Mouse (Mus musculus) stomach, embryonic 16.5 days (tissue): ENCODE data around the gene Ccz1. TPM values are rescaled to one million over a fixed set of nuclear protein-coding genes. Genes with fewer than 3 reads are reported as not detected.

Experiments used
- ATAC-seq: fragments of 200-750 bp; cut with Nextera tagmentation; 2 replicates; pipeline ENCODE4 v1.8.0; 2017; ENCODE audit warnings: moderate number of reproducible peaks, moderate TSS enrichment; ENCODE audit not compliant: insufficient read depth, low FRiP score
- H3K27ac ChIP-seq: fragments of 300-500 bp; sonication (generic); 2 replicates; pipeline ENCODE4 v1.5.1; 2014; ENCODE audit warnings: low read length
- H3K27me3 ChIP-seq: fragments of 300-500 bp; sonication (generic); 2 replicates; pipeline ENCODE4 v1.6.1; 2014; ENCODE audit warnings: low read length, control low read depth, mixed read lengths; ENCODE audit not compliant: control insufficient read depth, insufficient read depth
- H3K36me3 ChIP-seq: fragments of 300-500 bp; sonication (generic); 2 replicates; pipeline ENCODE4 v1.6.1; 2014; ENCODE audit warnings: low read length; ENCODE audit not compliant: control insufficient read depth, insufficient read depth
- H3K4me1 ChIP-seq: fragments of 300-500 bp; sonication (generic); 2 replicates; pipeline ENCODE4 v1.6.1; 2014; ENCODE audit warnings: low read length, control low read depth, mixed read lengths; ENCODE audit not compliant: control insufficient read depth, insufficient read depth
- H3K4me2 ChIP-seq: fragments of 300-500 bp; sonication (generic); 2 replicates; pipeline ENCODE4 v1.6.1; 2014; ENCODE audit warnings: low read depth, low read length, mixed read lengths
- H3K4me3 ChIP-seq: fragments of 300-500 bp; sonication (generic); replicated peaks from 2 replicates; pipeline ENCODE4 v1.5.1; 2014; ENCODE audit warnings: mild to moderate bottlenecking, low read length
- H3K9ac ChIP-seq: fragments of 300-500 bp; sonication (generic); 2 replicates; pipeline ENCODE4 v1.6.1; 2014; ENCODE audit warnings: low read length
- H3K9me3 ChIP-seq: fragments of 300-500 bp; sonication (generic); replicated peaks from 2 replicates; pipeline ENCODE4 v1.6.1; 2016; ENCODE audit warnings: low read length, control low read depth; ENCODE audit not compliant: control insufficient read depth
- WGBS: fragments of 180-500 bp; shearing (Covaris S2); extraction: QIAGEN DNeasy Blood & Tissue Kit; methylation state at CpG from one replicate; pipeline ENCODE4 v1.1.7; 2014; 5-methylcytosine and 5-hydroxymethylcytosine counted together
- polyA plus RNA-seq: library from polyadenylated mRNA; unstranded; fragments of >200 nt; fragmentation: Nextera tagmentation; extraction: Ambion mirVana; gene quantifications from 2 replicates; pipeline ENCODE4 v1.2.1, GENCODE M21; 2015

Gene Ccz1
- polyA plus RNA-seq, 1 experiment from 2014 or later: 79.7 TPM

DNA sequence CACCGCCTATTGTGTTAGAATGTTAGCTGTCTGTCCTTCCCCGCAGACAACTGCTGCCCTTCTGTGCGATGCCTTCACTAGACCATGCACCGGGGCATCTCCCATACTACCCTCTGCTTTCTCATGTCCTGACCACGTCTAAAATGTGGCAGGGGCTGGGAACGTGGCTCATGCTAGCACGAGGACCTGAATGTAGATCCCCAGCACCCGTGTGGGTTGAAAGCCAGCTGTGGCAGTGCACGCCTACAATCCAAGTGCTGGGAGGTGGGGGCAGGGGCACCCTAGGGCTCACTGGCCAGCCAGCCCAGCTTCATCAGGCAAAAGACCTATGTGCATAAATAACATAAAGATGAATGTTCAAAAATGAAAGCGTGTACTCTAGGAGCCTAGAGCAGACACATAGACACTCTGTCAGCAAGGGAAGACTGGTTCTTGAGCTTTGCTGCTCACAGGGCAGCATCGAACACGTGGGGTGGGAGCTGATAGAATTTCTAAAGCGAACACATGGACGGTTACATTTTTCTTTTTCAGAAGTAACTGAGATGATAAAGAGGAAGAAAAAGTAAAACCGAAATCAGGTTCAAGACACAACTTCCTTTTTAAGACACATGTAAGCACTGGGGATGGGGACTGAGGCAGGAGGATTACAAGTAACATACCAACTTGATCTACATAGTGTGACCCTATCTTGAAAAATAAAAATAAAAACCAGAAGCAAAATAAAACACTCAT is 12.1 kb downstream of the Ccz1 start:
- Histone ChIP-seq H3K27me3 (no peaks in the 10 kb centered on the region), H3K36me3 (peaks cover 31% of the 10 kb centered on the region), H3K4me1 (no peaks in the 10 kb centered on the region), H3K9ac (no peak overlapping the region), H3K4me2 (no peak overlapping the region), H3K4me3 (no peak overlapping the region), H3K9me3 (no peaks in the 10 kb centered on the region), H3K27ac (no peak overlapping the region)
- 87% methylated on average over 15 of the region's 15 CpGs for WGBS
- ATAC-seq: no peak

DNA sequence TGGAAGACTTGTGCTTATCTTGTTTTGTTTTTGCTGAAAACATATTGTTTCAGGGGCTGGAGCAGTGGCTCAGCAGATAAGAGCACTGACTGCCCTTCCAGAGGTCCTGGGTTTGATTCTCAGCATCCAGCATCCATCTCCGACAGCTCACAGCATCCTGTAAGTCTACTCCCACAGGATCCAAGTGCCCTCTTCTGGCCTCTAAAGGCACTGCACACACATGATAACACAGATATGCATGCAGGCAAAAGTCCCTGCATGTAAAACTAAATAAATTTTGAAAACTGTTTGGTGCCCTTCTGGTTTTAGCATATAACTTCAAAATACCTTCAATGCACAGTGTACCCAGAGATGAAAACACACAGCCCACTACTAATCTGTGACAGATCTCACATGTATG is 15.3 kb downstream of the Ccz1 start:
- Histone ChIP-seq H3K36me3 (peaks cover 45% of the 10 kb centered on the region), H3K4me1 (no peaks in the 10 kb centered on the region), H3K4me2 (no peak overlapping the region), H3K9me3 (no peaks in the 10 kb centered on the region), H3K4me3 (no peak overlapping the region), H3K27ac (no peak overlapping the region), H3K27me3 (no peaks in the 10 kb centered on the region), H3K9ac (no peak overlapping the region)
- 89% methylated on average over 1 of the region's 1 CpGs for WGBS
- no peak for ATAC-seq

DNA sequence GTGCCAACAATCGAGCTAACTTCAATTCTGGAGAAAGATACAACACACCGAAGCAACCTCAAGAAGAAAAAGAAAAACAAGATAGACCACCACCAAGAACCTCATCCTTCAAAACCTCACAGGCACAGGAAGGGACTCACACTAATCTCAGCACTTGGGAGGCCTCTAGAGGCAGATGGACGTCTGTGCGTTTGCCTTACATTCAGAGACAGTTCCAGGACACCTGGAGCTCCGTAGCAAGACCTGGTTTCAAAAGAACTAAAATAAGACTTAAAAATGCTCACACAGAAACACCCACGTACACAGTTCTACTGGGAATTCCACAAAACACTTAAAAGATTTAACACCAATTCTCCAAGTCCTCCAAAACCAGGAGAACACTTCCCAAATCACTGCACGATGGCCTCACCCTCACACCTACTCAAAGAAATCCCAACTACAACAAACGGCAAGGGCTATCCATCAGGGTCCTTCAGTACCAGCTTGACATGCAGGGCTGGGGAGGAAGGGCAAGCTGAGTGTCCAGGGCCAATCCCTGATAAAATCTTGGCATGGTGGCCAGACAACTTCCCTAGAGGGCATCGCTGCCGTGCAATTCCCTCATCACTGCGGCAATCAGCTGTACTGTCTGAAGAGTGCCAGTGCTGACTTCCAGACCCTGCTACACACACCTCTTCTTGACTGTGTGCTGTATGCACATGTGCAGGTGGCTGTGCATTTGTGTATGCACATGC is 19.9 kb downstream of the Ccz1 start:
- no peak for ATAC-seq
- WGBS: 64% methylated on average over 11 of the region's 11 CpGs
- Histone ChIP-seq H3K9ac (no peak overlapping the region), H3K36me3 (peaks cover 42% of the 10 kb centered on the region), H3K27ac (no peak overlapping the region), H3K4me1 (no peaks in the 10 kb centered on the region), H3K4me3 (no peak overlapping the region), H3K4me2 (no peak overlapping the region), H3K9me3 (no peaks in the 10 kb centered on the region), H3K27me3 (no peaks in the 10 kb centered on the region)

DNA sequence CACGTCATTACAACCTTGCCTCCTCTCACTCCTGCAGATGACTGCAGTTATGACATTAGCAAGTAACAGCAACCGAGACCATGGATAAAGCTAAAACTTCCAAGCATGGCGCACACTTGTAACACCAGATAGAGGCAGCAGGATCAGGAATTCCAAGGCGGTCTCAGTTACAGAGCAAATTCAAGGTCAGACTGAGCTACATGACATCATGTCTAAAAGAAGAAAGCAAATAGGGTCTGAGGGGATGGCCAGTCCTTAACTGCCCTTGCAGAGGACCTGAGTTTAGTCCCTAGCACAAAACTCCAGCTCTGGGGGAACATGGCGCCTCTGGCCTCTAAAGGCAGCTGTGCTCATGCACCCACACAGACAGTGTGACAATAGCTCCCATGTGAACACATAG is 20.8 kb downstream of the Ccz1 start:
- Histone ChIP-seq H3K4me2 (no peak overlapping the region), H3K4me1 (no peaks in the 10 kb centered on the region), H3K9me3 (no peaks in the 10 kb centered on the region), H3K36me3 (peaks cover 38% of the 10 kb centered on the region), H3K27ac (no peak overlapping the region), H3K27me3 (no peaks in the 10 kb centered on the region), H3K9ac (no peak overlapping the region), H3K4me3 (no peak overlapping the region)
- WGBS: 92% methylated on average over 5 of the region's 5 CpGs
- ATAC-seq: no peak

DNA sequence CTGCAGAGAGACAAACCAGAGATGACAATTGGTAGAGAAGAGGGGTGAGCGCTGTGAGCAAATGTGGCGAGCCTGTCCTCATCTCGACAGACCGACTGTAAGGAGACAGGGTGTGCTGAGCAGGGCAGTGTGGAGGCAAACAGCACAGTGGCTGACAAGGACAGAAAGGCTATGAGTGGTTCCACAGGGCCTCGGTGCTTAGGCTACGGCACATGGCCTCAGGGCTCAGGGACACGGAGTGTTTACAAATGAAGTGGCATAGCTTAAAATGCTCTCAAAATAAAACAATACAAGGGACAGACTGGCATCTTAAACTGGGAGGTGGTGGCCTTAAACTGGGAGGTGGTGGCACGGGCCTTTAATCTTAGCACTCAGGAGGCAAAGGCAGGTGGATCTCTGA is 21.4 kb downstream of the Ccz1 start:
- peak overlapping the region; percentile 70 for H3K27ac ChIP-seq
- no peaks in the 10 kb centered on the region for H3K9me3 ChIP-seq
- H3K36me3 ChIP-seq: peaks cover 35% of the 10 kb centered on the region
- peak; percentile 22; the same call in 1 of the 2 replicates for ATAC-seq
- no peaks in the 10 kb centered on the region for H3K27me3 ChIP-seq
- H3K9ac ChIP-seq: no peak overlapping the region
- H3K4me1 ChIP-seq: no peaks in the 10 kb centered on the region
- no peak overlapping the region for H3K4me3 ChIP-seq
- H3K4me2 ChIP-seq: no peak overlapping the region
- 77% methylated on average over 8 of the region's 8 CpGs for WGBS

DNA sequence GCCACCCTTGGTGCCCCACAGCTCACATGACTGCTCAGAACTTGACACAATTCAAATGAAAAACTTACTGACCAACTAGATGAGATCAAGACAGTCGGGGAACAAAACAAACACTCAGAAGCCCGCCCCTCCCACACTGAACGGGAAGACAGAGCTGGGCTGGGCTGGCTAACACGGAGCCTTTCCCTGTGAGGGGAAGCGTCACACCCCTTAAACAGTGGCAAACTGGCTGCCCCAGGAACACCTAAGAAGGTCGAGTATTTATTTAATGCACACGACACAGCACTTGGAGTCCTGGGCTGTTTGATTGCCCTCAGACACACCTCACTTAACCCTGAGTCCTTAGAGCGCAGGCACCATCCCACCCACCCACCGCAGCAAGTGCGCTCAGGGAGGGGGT is 22.0 kb downstream of the Ccz1 start:
- H3K27ac ChIP-seq: peak overlapping the region; percentile 70

DNA sequence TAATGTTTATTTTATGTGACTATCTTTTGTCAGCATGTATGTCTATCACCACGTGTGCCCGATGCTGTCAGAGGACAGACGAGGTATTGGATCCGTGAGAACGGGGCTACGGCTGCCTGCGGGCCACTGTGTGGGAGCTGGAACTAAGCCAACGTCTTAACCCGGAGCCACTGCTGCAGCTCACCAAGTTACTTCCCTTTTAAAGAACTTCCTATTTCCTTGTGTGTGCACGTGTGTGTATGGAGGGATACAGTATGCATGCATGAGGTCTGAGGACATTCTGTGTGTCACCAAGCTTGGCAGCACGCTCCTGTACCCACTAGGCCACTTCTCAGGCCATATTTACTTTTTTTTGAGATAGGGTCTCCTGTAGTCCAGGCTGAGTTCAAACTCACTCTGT is 24.6 kb downstream of the Ccz1 start:
- no peak overlapping the region for H3K4me2 ChIP-seq
- WGBS: 77% methylated on average over 11 of the region's 11 CpGs
- ATAC-seq: 0 out of 2 replicates have a peak, but pooled peaks have one; percentile 6

More for the DNA sequence above, 22.0 kb downstream of the Ccz1 start:
- Histone ChIP-seq H3K27me3 (no peaks in the 10 kb centered on the region), H3K9me3 (no peaks in the 10 kb centered on the region), H3K36me3 (peaks cover 36% of the 10 kb centered on the region), H3K9ac (no peak overlapping the region), H3K4me1 (no peaks in the 10 kb centered on the region), H3K4me2 (no peak overlapping the region), H3K4me3 (no peak overlapping the region)
- WGBS: 56% methylated on average over 10 of the region's 10 CpGs
- peak; percentile 92 for ATAC-seq

DNA sequence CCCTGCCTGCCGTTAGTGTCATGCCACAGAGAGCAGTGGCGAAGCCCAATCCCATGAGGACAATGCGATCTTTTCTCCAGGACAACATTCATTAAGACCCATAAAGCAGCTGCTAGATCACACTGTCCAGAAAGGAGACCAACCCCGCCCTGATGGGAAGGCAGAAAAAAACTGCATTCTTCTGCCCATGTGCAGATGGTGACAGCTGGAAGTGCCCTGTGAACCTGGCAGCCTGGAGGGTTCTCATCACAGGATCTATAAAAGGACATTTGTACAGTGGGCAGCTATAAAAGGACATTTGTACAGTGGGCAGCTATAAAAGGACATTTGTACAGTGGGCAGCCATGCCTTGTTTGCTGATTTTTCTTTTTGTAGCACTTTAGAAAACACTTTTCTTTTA is 25.6 kb downstream of the Ccz1 start:
- no peak overlapping the region for H3K9ac ChIP-seq
- ATAC-seq: no peak
- H3K27ac ChIP-seq: no peak overlapping the region
- H3K36me3 ChIP-seq: peaks cover 22% of the 10 kb centered on the region
- no peaks in the 10 kb centered on the region for H3K9me3 ChIP-seq
- no peaks in the 10 kb centered on the region for H3K4me1 ChIP-seq
- 89% methylated on average over 4 of the region's 4 CpGs for WGBS
- H3K27me3 ChIP-seq: no peaks in the 10 kb centered on the region
- no peak overlapping the region for H3K4me3 ChIP-seq
- no peak overlapping the region for H3K4me2 ChIP-seq

More for the DNA sequence above, 24.6 kb downstream of the Ccz1 start:
- Histone ChIP-seq H3K9ac (no peak overlapping the region), H3K4me1 (no peaks in the 10 kb centered on the region), H3K27me3 (no peaks in the 10 kb centered on the region), H3K27ac (no peak overlapping the region), H3K4me3 (no peak overlapping the region), H3K36me3 (peaks cover 27% of the 10 kb centered on the region), H3K9me3 (no peaks in the 10 kb centered on the region)

DNA sequence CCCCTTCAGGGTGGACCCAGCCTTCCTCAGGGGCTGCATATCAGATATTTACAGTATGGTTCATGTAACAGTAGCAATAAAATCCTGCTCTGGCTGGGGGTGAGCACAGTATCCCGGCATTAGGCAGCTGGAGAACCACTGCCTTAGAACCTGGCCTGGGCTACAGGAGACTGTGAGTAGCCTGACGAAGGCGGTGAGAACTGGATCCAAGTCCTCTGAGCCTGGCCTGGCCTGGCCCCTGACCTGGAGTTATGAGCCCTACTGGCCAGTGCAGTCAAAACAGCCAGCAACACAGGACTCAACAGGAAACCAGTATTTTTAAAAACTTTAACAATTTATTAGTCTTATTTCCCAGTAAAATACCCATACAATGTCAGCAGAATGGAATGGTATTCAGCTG is 27.1 kb downstream of the Ccz1 start:
- Histone ChIP-seq H3K36me3 (peaks cover 19% of the 10 kb centered on the region), H3K4me3 (no peak overlapping the region), H3K27ac (no peak overlapping the region), H3K27me3 (no peaks in the 10 kb centered on the region), H3K9me3 (no peaks in the 10 kb centered on the region), H3K9ac (no peak overlapping the region), H3K4me1 (no peaks in the 10 kb centered on the region), H3K4me2 (no peak overlapping the region)
- ATAC-seq: no peak
- WGBS: 91% methylated on average over 3 of the region's 3 CpGs
